Mouse (Mus musculus): ENCODE measurements at regions not wholly inside any gene's neighbourhood (a gene's known extent, or its start where the extent isn't known, plus 50 kb on each side); places are given as distances from the start of the nearest gene placed in this dataset.

DNA sequence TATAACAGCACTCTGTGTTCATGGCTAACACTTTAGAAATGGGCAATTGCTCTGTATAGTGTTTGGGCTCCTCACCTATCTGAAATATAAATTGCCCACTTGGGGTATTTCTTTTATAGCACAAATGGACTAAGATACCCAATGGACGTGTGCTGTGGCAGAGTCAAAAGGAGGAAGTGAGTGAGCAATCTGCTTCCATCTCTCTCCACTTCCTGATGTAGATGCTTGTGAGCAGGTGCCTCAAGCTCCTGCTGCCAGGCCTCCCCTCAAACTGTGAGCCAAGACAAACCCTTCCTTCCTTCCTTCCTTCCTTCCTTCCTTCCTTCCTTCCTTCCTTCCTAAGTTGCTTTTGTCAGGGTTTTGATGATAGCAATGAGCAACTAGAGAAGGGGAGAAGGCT, 99.9 kb upstream of the Irf2bp2 start:
- H3K9ac ChIP-seq (ENCODE audit: low read length), result no peak overlapping the region
- no peaks in the 10 kb centered on the region for H3K9me3 ChIP-seq (ENCODE audit: control insufficient read depth, low read length)
- no peaks in the 10 kb centered on the region for H3K36me3 ChIP-seq (ENCODE audit: control insufficient read depth, insufficient read depth, low read length)
- ATAC-seq (ENCODE audit: insufficient read depth, low FRiP score, low TSS enrichment), result no peak
- peaks cover 2% of the 10 kb centered on the region; the same call in 1 of the 2 replicates for H3K4me1 ChIP-seq (ENCODE audit: control insufficient read depth, insufficient read depth, low read length)
- H3K27ac ChIP-seq (ENCODE audit: low read depth, low read length), result no peak overlapping the region
- no peak overlapping the region for H3K4me3 ChIP-seq (ENCODE audit: low read depth, low read length)
- DNase-seq (ENCODE audit: low spot score), result no peak
- no peaks in the 10 kb centered on the region for H3K27me3 ChIP-seq (ENCODE audit: control insufficient read depth, insufficient read depth, low read length)
- WGBS, result 83% methylated on average over 1 of the region's 1 CpGs
- H3K4me2 ChIP-seq (ENCODE audit: low read depth), result no peak overlapping the region

DNA sequence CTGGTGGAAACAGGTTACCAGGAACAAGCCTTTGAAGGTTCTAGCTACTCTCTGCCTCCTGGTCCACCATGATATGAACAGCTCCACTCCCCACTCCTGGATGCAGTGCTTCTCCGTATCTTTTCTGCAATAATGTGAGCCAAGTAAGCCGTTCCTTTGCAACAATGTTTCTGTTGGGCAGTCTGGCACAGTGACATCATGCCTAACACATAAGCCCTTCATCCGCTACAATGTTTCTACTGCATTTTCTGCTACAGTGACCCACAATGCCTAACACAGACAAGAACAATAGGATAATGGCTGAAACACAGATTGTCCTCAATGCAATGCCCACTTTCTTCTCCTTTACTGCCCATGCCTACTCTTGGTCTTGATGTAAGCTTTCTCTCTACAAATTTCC, 98.9 kb upstream of the Irf2bp2 start:
- no peak for DNase-seq (ENCODE audit: low spot score)
- H3K27me3 ChIP-seq (ENCODE audit: control insufficient read depth, insufficient read depth, low read length), result no peaks in the 10 kb centered on the region
- WGBS, result 89% methylated on average over 3 of the region's 3 CpGs
- no peaks in the 10 kb centered on the region for H3K4me1 ChIP-seq (ENCODE audit: control insufficient read depth, insufficient read depth, low read length)
- H3K4me2 ChIP-seq (ENCODE audit: low read depth), result no peak overlapping the region
- H3K4me3 ChIP-seq (ENCODE audit: low read depth, low read length), result no peak overlapping the region
- H3K36me3 ChIP-seq (ENCODE audit: control insufficient read depth, insufficient read depth, low read length), result no peaks in the 10 kb centered on the region
- H3K9ac ChIP-seq (ENCODE audit: low read length), result no peak overlapping the region
- no peak overlapping the region for H3K27ac ChIP-seq (ENCODE audit: low read depth, low read length)
- no peak for ATAC-seq (ENCODE audit: insufficient read depth, low FRiP score, low TSS enrichment)
- H3K9me3 ChIP-seq (ENCODE audit: control insufficient read depth, low read length), result no peaks in the 10 kb centered on the region

DNA sequence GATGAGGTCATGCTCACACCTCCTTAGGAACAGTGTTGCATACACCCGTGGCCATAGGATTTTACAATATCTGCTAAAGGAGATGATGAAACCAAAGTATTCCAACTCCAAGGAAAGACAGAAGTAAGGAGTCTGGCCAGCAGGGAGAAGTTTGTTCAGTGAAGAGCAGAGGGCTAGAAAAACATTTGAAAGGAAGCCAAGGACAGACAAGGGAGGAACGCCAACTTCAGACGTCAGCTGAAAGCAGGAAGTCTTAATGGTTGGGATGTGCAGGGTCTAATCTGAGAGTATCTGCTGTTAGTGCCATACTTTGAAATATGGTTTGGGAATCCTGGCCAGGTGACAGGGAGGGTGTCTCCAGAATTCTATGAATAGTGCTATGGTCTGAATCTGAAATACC, 98.5 kb upstream of the Irf2bp2 start:
- ATAC-seq (ENCODE audit: insufficient read depth, low FRiP score, low TSS enrichment), result no peak
- no peak for DNase-seq (ENCODE audit: low spot score)
- Histone ChIP-seq H3K9me3 (ENCODE audit: control insufficient read depth, low read length) (no peaks in the 10 kb centered on the region), H3K4me3 (ENCODE audit: low read depth, low read length) (no peak overlapping the region), H3K4me1 (ENCODE audit: control insufficient read depth, insufficient read depth, low read length) (no peaks in the 10 kb centered on the region), H3K36me3 (ENCODE audit: control insufficient read depth, insufficient read depth, low read length) (no peaks in the 10 kb centered on the region), H3K9ac (ENCODE audit: low read length) (no peak overlapping the region), H3K27me3 (ENCODE audit: control insufficient read depth, insufficient read depth, low read length) (no peaks in the 10 kb centered on the region), H3K4me2 (ENCODE audit: low read depth) (no peak overlapping the region), H3K27ac (ENCODE audit: low read depth, low read length) (no peak overlapping the region)
- 81% methylated on average over 3 of the region's 3 CpGs for WGBS

DNA sequence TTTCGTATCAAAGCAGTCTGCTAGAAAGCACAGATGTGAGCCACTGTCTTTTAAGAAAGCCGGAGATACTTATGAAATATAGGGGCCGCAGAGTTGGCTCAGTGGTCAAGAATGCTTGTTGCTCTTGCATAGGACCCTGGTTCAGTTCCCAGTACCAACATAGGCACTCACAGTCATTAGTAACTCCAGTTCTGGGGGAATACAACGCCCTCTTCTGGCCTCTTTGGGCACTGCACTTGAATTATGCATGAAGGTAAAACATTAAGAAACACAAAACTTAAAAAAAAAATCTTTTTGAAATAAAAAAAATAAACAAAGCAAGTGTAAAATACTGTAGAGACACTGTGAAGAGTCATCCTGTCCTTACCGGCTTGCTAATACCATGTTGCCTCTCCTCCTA, 94.7 kb upstream of the Irf2bp2 start:
- no peak for DNase-seq (ENCODE audit: low spot score)
- Histone ChIP-seq H3K4me3 (ENCODE audit: low read depth, low read length) (no peak overlapping the region), H3K27ac (ENCODE audit: low read depth, low read length) (no peak overlapping the region), H3K4me1 (ENCODE audit: control insufficient read depth, insufficient read depth, low read length) (no peaks in the 10 kb centered on the region), H3K4me2 (ENCODE audit: low read depth) (no peak overlapping the region), H3K36me3 (ENCODE audit: control insufficient read depth, insufficient read depth, low read length) (no peaks in the 10 kb centered on the region), H3K9me3 (ENCODE audit: control insufficient read depth, low read length) (no peaks in the 10 kb centered on the region), H3K9ac (ENCODE audit: low read length) (no peak overlapping the region), H3K27me3 (ENCODE audit: control insufficient read depth, insufficient read depth, low read length) (no peaks in the 10 kb centered on the region)
- no peak for ATAC-seq (ENCODE audit: insufficient read depth, low FRiP score, low TSS enrichment)
- 80% methylated on average over 5 of the region's 5 CpGs for WGBS

DNA sequence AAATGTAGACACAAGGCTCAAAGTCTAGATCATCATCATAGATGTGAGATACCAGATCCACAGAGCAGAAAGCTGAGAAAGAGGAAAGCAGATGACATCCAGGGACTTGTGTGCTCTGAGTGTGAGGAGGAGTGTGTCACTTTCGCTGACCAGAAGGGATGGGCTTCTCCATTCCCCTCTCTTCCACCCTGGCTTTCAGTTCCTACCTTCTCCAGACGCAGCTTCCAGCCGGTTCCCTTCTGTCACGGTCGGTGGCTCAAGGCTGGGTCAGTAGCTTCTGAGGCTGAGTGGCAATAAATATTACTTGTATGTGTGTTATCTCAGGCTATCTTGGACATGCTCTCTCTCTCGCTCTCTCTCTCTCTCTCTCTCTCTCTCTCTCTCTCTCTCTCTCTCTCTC, 94.2 kb upstream of the Irf2bp2 start:
- Histone ChIP-seq H3K9ac (ENCODE audit: low read length) (no peak overlapping the region), H3K9me3 (ENCODE audit: control insufficient read depth, low read length) (no peaks in the 10 kb centered on the region), H3K4me1 (ENCODE audit: control insufficient read depth, insufficient read depth, low read length) (no peaks in the 10 kb centered on the region), H3K27ac (ENCODE audit: low read depth, low read length) (no peak overlapping the region), H3K27me3 (ENCODE audit: control insufficient read depth, insufficient read depth, low read length) (no peaks in the 10 kb centered on the region), H3K36me3 (ENCODE audit: control insufficient read depth, insufficient read depth, low read length) (no peaks in the 10 kb centered on the region), H3K4me2 (ENCODE audit: low read depth) (no peak overlapping the region), H3K4me3 (ENCODE audit: low read depth, low read length) (no peak overlapping the region)
- DNase-seq (ENCODE audit: low spot score) (no peak), ATAC-seq (ENCODE audit: insufficient read depth, low FRiP score, low TSS enrichment) (no peak)
- WGBS, result 63% methylated on average over 6 of the region's 6 CpGs

DNA sequence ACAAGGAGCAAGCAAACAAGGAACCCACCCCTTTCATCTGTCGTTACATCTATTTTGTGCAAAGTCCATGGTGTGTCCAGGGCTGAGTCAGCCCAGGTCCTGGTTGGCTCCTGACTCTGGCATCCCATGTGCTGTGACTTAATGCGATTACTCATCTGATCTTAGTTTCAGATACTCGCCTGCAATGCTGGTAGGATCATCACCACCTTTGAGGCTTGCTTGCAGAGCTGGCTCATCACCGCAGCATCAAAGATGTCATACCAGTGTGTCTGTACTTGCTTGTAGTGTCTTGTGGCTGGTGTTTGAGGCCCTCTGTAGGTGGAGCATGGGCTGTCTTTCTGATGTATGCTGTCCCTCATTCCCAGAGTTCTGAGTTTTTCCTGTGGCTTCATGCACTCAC, 93.0 kb upstream of the Irf2bp2 start:
- H3K9ac ChIP-seq (ENCODE audit: low read length), result no peak overlapping the region
- H3K36me3 ChIP-seq (ENCODE audit: control insufficient read depth, insufficient read depth, low read length), result no peaks in the 10 kb centered on the region
- no peak for DNase-seq (ENCODE audit: low spot score)
- no peaks in the 10 kb centered on the region for H3K27me3 ChIP-seq (ENCODE audit: control insufficient read depth, insufficient read depth, low read length)
- ATAC-seq (ENCODE audit: insufficient read depth, low FRiP score, low TSS enrichment), result no peak
- no peaks in the 10 kb centered on the region for H3K9me3 ChIP-seq (ENCODE audit: control insufficient read depth, low read length)
- no peak overlapping the region for H3K4me3 ChIP-seq (ENCODE audit: low read depth, low read length)
- WGBS, result 89% methylated on average over 4 of the region's 4 CpGs
- H3K4me1 ChIP-seq (ENCODE audit: control insufficient read depth, insufficient read depth, low read length), result no peaks in the 10 kb centered on the region
- no peak overlapping the region for H3K4me2 ChIP-seq (ENCODE audit: low read depth)
- no peak overlapping the region for H3K27ac ChIP-seq (ENCODE audit: low read depth, low read length)

DNA sequence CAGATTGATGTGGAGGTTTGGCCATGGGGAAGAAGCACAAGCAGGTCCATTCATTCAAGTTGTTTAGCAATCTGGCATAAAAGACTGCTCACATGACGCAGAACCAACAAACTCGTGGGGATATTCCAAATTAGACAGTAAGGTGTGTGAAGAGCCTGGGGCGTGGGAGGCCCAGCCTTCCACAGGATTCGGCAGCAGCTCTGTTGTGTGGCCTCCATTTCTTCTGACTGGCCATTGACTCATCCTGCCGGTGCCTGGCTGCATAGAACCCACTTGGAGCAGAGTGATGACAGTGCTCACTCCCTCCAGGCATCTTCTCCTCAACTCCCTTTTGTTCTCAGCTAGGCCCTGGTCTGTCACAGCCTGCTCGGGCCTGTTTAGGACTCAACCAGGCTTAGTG, 91.6 kb upstream of the Irf2bp2 start:
- WGBS, result 80% methylated on average over 6 of the region's 6 CpGs

DNA sequence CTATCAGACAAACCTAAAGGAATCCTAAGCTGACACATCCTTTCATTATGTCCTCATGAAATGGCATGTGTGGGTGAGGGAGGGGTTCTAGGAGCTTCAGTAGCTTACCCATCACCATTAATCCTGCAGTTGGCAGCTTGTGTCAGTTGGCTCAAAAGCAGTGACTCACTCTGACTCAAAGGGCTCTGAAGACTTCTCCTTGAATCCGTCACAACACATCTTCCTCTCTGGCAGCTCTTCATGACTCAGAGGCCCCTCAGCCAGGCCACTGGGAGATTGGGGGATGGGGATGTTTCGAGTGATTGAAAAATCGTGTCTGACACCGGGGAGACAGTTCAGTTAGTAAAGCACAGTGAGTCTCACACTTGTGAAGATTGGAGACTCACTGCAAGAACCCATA, 90.2 kb upstream of the Irf2bp2 start:
- H3K27me3 ChIP-seq (ENCODE audit: control insufficient read depth, insufficient read depth, low read length), result no peaks in the 10 kb centered on the region
- H3K9me3 ChIP-seq (ENCODE audit: control insufficient read depth, low read length), result no peaks in the 10 kb centered on the region
- H3K4me3 ChIP-seq (ENCODE audit: low read depth, low read length), result no peak overlapping the region
- DNase-seq (ENCODE audit: low spot score), result no peak
- no peak overlapping the region for H3K9ac ChIP-seq (ENCODE audit: low read length)
- H3K27ac ChIP-seq (ENCODE audit: low read depth, low read length), result no peak overlapping the region
- ATAC-seq (ENCODE audit: insufficient read depth, low FRiP score, low TSS enrichment), result no peak
- no peaks in the 10 kb centered on the region for H3K4me1 ChIP-seq (ENCODE audit: control insufficient read depth, insufficient read depth, low read length)
- H3K4me2 ChIP-seq (ENCODE audit: low read depth), result no peak overlapping the region
- 76% methylated on average over 4 of the region's 4 CpGs for WGBS
- no peaks in the 10 kb centered on the region for H3K36me3 ChIP-seq (ENCODE audit: control insufficient read depth, insufficient read depth, low read length)

More for the DNA sequence above, 91.6 kb upstream of the Irf2bp2 start:
- Histone ChIP-seq H3K4me3 (ENCODE audit: low read depth, low read length) (no peak overlapping the region), H3K36me3 (ENCODE audit: control insufficient read depth, insufficient read depth, low read length) (no peaks in the 10 kb centered on the region), H3K4me1 (ENCODE audit: control insufficient read depth, insufficient read depth, low read length) (no peaks in the 10 kb centered on the region), H3K27ac (ENCODE audit: low read depth, low read length) (no peak overlapping the region), H3K9me3 (ENCODE audit: control insufficient read depth, low read length) (no peaks in the 10 kb centered on the region), H3K4me2 (ENCODE audit: low read depth) (no peak overlapping the region), H3K27me3 (ENCODE audit: control insufficient read depth, insufficient read depth, low read length) (no peaks in the 10 kb centered on the region), H3K9ac (ENCODE audit: low read length) (no peak overlapping the region)
- DNase-seq (ENCODE audit: low spot score), result no peak
- no peak for ATAC-seq (ENCODE audit: insufficient read depth, low FRiP score, low TSS enrichment)

DNA sequence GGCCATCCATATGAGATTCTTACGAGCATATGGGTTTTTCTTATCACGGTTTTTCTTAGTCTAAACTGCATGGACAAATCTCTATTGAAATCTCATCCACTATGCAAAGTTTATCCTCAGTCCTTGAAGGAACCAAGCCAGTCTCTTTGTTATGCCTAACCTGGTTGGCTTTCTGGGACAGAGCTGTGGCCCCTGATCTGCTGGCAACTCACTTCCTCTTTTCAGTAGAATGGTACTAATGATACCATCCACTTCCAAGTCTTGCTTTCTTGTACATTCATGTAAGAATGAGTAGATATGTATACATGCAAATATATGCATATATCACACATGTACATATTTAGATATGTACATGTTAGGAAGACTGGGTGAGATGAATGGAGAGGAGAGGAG, 89.8 kb upstream of the Irf2bp2 start:
- no peaks in the 10 kb centered on the region for H3K27me3 ChIP-seq (ENCODE audit: control insufficient read depth, insufficient read depth, low read length)
- 90% methylated on average over 2 of the region's 2 CpGs for WGBS
- H3K9ac ChIP-seq (ENCODE audit: low read length), result no peak overlapping the region
- no peaks in the 10 kb centered on the region for H3K9me3 ChIP-seq (ENCODE audit: control insufficient read depth, low read length)
- no peak overlapping the region for H3K27ac ChIP-seq (ENCODE audit: low read depth, low read length)
- no peaks in the 10 kb centered on the region for H3K36me3 ChIP-seq (ENCODE audit: control insufficient read depth, insufficient read depth, low read length)
- H3K4me3 ChIP-seq (ENCODE audit: low read depth, low read length), result no peak overlapping the region
- ATAC-seq (ENCODE audit: insufficient read depth, low FRiP score, low TSS enrichment), result no peak
- no peak for DNase-seq (ENCODE audit: low spot score)
- no peak overlapping the region for H3K4me2 ChIP-seq (ENCODE audit: low read depth)
- no peaks in the 10 kb centered on the region for H3K4me1 ChIP-seq (ENCODE audit: control insufficient read depth, insufficient read depth, low read length)

Measured in neural tube, embryonic 11.5 days (tissue).